Mouse (Mus musculus) CH12.LX (cell line): ENCODE measurements around the gene Impdh1. TPM values are rescaled to one million over a fixed set of nuclear protein-coding genes. Genes with fewer than 3 reads are reported as not detected.

Experiments used
- DNase-seq: peaks from one replicate; pipeline ENCODE4 v3.0.0-alpha.2; 2013; ENCODE audit errors: extremely low read depth
- H3K27ac ChIP-seq: 2 replicates; pipeline ENCODE4 v1.5.1; 2012; ENCODE audit warnings: low read depth, mild to moderate bottlenecking, control low read depth, moderate library complexity; ENCODE audit not compliant: insufficient read depth
- H3K27me3 ChIP-seq: replicated peaks from 2 replicates; pipeline ENCODE3; 2012; ENCODE audit warnings: inconsistent platforms
- H3K36me3 ChIP-seq, 2 experiments: replicated peaks in 1 of 2; 2 replicates each; pipeline versions ENCODE3 to v1.6.1; 2012; ENCODE audit warnings: inconsistent platforms in 1 of 2, low read length in 1 of 2, mild to moderate bottlenecking in 1 of 2, mixed read lengths in 1 of 2, moderate library complexity in 1 of 2; ENCODE audit not compliant: control insufficient read depth in 1 of 2, insufficient read depth in 1 of 2
- H3K4me1 ChIP-seq, 2 experiments: 2 replicates each; pipeline ENCODE4 v1.6.1; 2012; ENCODE audit warnings: inconsistent platforms in 1 of 2, moderate library complexity in 1 of 2; ENCODE audit not compliant: insufficient read depth in 2 of 2, control insufficient read depth in 1 of 2
- H3K4me2 ChIP-seq: 2 replicates; pipeline ENCODE4 v1.6.1; 2012; ENCODE audit warnings: low read depth, mild to moderate bottlenecking, control low read depth; ENCODE audit not compliant: poor library complexity, insufficient read depth, severe bottlenecking
- H3K4me3 ChIP-seq, 3 experiments: fragments of 150-350 bp in 1 of 3; sonication (generic) in 1 of 3; replicated peaks in 1 of 3; 2 replicates each; pipeline versions ENCODE3 to v1.5.1; 2011 to 2012; ENCODE audit warnings: low read depth in 2 of 3, low read length in 2 of 3, mild to moderate bottlenecking in 2 of 3, moderate library complexity in 2 of 3, control low read depth in 1 of 3, improper control_type of control experiment in 1 of 3, inconsistent platforms in 1 of 3, mixed read lengths in 1 of 3; ENCODE audit not compliant: poor library complexity in 1 of 3
- H3K79me2 ChIP-seq: replicated peaks from 2 replicates; pipeline ENCODE4 v1.6.1; 2012; ENCODE audit warnings: mild to moderate bottlenecking, moderate library complexity; ENCODE audit not compliant: control insufficient read depth, poor library complexity, insufficient read depth, severe bottlenecking; ENCODE audit errors: extremely low read depth
- H3K9ac ChIP-seq: 2 replicates; pipeline ENCODE4 v1.6.1; 2012; ENCODE audit warnings: low read depth, mild to moderate bottlenecking, control low read depth, moderate library complexity; ENCODE audit not compliant: insufficient read depth
- H3K9me3 ChIP-seq: replicated peaks from 2 replicates; pipeline ENCODE3; 2012; ENCODE audit warnings: low read length, inconsistent platforms, mixed read lengths
- CTCF ChIP-seq, 2 experiments: IDR thresholded peaks in 1 of 2; conservative IDR thresholded peaks in 1 of 2; 2 replicates each; pipeline ENCODE4 v1.5.1; 2011 to 2012; ENCODE audit warnings: low read depth in 2 of 2, low read length in 2 of 2, improper control_type of control experiment in 1 of 2, inconsistent platforms in 1 of 2, mild to moderate bottlenecking in 1 of 2, moderate library complexity in 1 of 2
- E2F4 ChIP-seq: IDR thresholded peaks from 2 replicates; pipeline ENCODE4 v1.6.1; 2011; ENCODE audit warnings: low read depth, low read length, improper control_type of control experiment; ENCODE audit not compliant: insufficient replicate concordance
- ELF1 ChIP-seq: IDR thresholded peaks from 2 replicates; pipeline ENCODE4 v1.6.1; 2014; ENCODE audit warnings: low read depth, mild to moderate bottlenecking, inconsistent platforms, low read length, improper control_type of control experiment
- EP300 ChIP-seq: IDR thresholded peaks from 2 replicates; pipeline ENCODE4 v1.6.1; 2011; ENCODE audit warnings: low read length, improper control_type of control experiment
- ETS1 ChIP-seq: conservative IDR thresholded peaks from 2 replicates; pipeline ENCODE4 v1.6.1; 2012; ENCODE audit warnings: low read depth, mild to moderate bottlenecking, inconsistent platforms, low read length, improper control_type of control experiment, moderate library complexity
- GABPA ChIP-seq: IDR thresholded peaks from 2 replicates; pipeline ENCODE4 v1.6.1; 2012; ENCODE audit warnings: low read depth, low read length, improper control_type of control experiment, inconsistent platforms; ENCODE audit not compliant: insufficient replicate concordance
- HCFC1 ChIP-seq: IDR thresholded peaks from 2 replicates; pipeline ENCODE4 v1.6.1; 2012; ENCODE audit warnings: low read depth, mild to moderate bottlenecking, inconsistent platforms, low read length, improper control_type of control experiment
- JUN ChIP-seq: IDR thresholded peaks from 2 replicates; pipeline ENCODE4 v1.6.1; 2011; ENCODE audit warnings: low read depth, mild to moderate bottlenecking, low read length, improper control_type of control experiment, moderate library complexity; ENCODE audit not compliant: insufficient read depth
- JUND ChIP-seq: conservative IDR thresholded peaks from 2 replicates; pipeline ENCODE4 v1.6.1; 2011; ENCODE audit warnings: low read depth, low read length, improper control_type of control experiment
- MAFK ChIP-seq: IDR thresholded peaks from 2 replicates; pipeline ENCODE4 v1.6.1; 2011; ENCODE audit warnings: low read length, improper control_type of control experiment; ENCODE audit not compliant: insufficient replicate concordance
- MAX ChIP-seq: IDR thresholded peaks from 2 replicates; pipeline ENCODE4 v1.6.1; 2011; ENCODE audit warnings: low read length, improper control_type of control experiment
- MAZ ChIP-seq: IDR thresholded peaks from 2 replicates; pipeline ENCODE4 v1.6.1; 2012; ENCODE audit warnings: low read depth, mild to moderate bottlenecking, inconsistent platforms, low read length, improper control_type of control experiment, moderate library complexity
- MYC ChIP-seq: IDR thresholded peaks from 2 replicates; pipeline ENCODE4 v1.6.1; 2011; ENCODE audit warnings: low read depth, mild to moderate bottlenecking, improper control_type of control experiment, low read length
- NELFE ChIP-seq: IDR thresholded peaks from 2 replicates; pipeline ENCODE4 v1.6.1; 2011; ENCODE audit warnings: low read depth, low read length, improper control_type of control experiment
- NRF1 ChIP-seq: IDR thresholded peaks from 2 replicates; pipeline ENCODE4 v1.6.1; 2014; ENCODE audit warnings: low read depth, mild to moderate bottlenecking, inconsistent platforms, low read length, improper control_type of control experiment, moderate library complexity
- PAX5 ChIP-seq: IDR thresholded peaks from 2 replicates; pipeline ENCODE4 v1.6.1; 2012; ENCODE audit warnings: low read length, inconsistent platforms, mixed read lengths
- SIN3A ChIP-seq: IDR thresholded peaks from 2 replicates; pipeline ENCODE4 v1.6.1; 2012; ENCODE audit warnings: low read length, improper control_type of control experiment, inconsistent platforms
- SMC3 ChIP-seq: IDR thresholded peaks from 2 replicates; pipeline ENCODE4 v1.6.1; 2011; ENCODE audit warnings: low read depth, low read length, improper control_type of control experiment
- TBP ChIP-seq: conservative IDR thresholded peaks from 2 replicates; pipeline ENCODE4 v1.6.1; 2011; ENCODE audit warnings: low read depth, low read length, improper control_type of control experiment
- USF2 ChIP-seq: conservative IDR thresholded peaks from 2 replicates; pipeline ENCODE4 v1.6.1; 2011; ENCODE audit warnings: low read depth, low read length, improper control_type of control experiment
- ZMIZ1 ChIP-seq: IDR thresholded peaks from 2 replicates; pipeline ENCODE4 v1.6.1; 2012; ENCODE audit warnings: low read depth, mild to moderate bottlenecking, inconsistent platforms, low read length, improper control_type of control experiment
- ZNF384 ChIP-seq: IDR thresholded peaks from 2 replicates; pipeline ENCODE4 v1.6.1; 2012; ENCODE audit warnings: low read depth, low read length, improper control_type of control experiment, inconsistent platforms
- dilution Hi-C: fragments of 300-500 bp; cut with MboI; formaldehyde crosslinking; loops from 2 replicates; pipeline ENCODE4 v1.14.3; 2020; ENCODE audit warnings: low sequenced_read_pairs; ENCODE audit not compliant: extremely low pct_unique_long_range_greater_than_20kb, extremely low pct_ligation_motif_present
- in situ Hi-C: fragments of 300-500 bp; cut with MboI; formaldehyde crosslinking; loops from 3 replicates; pipeline ENCODE4 v1.14.3; 2019; ENCODE audit warnings: low sequenced_read_pairs, low pct_ligation_motif_present, low pct_unique_long_range_greater_than_20kb, mixed read lengths
- polyA plus RNA-seq: library from polyadenylated mRNA; unstranded; fragments of >175 nt; gene quantifications from 2 replicates; pipeline ENCODE4 v1.2.1, GENCODE M21; 2012; ENCODE audit warnings: low read depth; ENCODE audit not compliant: insufficient read length
- total RNA-seq, 2 experiments: library from RNA; depleted of rRNA; stranded (reverse); fragments of 300-350 nt in 1 of 2; fragments of >200 nt in 1 of 2; gene quantifications; 2 replicates each; pipeline ENCODE4 v1.2.3; 2012 to 2014

The Impdh1 gene
- total and polyA plus RNA-seq, 3 experiments = 3.1 to 19.6 (median 14.9) TPM

- Histone ChIP-seq H3K36me3 (peaks cover 37 to 57% of the 10 kb centered on the region in 2 experiments), H3K9ac (no peak overlapping the region)
Measured at GRCm38 (mm10) chr6:29207017-29207416, 9.1 kb downstream of the Impdh1 start.

GRCm38 (mm10) chr6:29206006-29206405 is 10.2 kb downstream of the Impdh1 start:
- no peak overlapping the region for H3K4me3 ChIP-seq
- no peaks in the 10 kb centered on the region for H3K27me3 ChIP-seq
- in situ Hi-C loops = loop anchor here (5.0 to 10.0 kb wide), 2 partner anchors 36 to 69 kb away; partner anchors contain the start of genes Fam71f2 and Hilpda
- 0 out of 2 replicates have a peak, but pooled peaks cover 2% of the 10 kb centered on the region for H3K79me2 ChIP-seq
- no peaks in the 10 kb centered on the region for H3K9me3 ChIP-seq
- no peak for DNase-seq
- TF ChIP-seq CTCF (conservative IDR thresholded peaks at IDR 0.05 in 1 of 2, IDR thresholded peaks at IDR 0.05 in 1 of 2; ENCODE audit: low read depth in 2 of 2, low read length in 2 of 2) (no peak), USF2 (no peak), HCFC1 (no peak), ZNF384 (no peak), EP300 (no peak), NELFE (no peak), ZMIZ1 (no peak), MYC (no peak), SMC3 (no peak), NRF1 (no peak), JUN (no peak), JUND (no peak), MAX (no peak), ETS1 (no peak), MAFK (no peak), MAZ (no peak), SIN3A (no peak), ELF1 (no peak), GABPA (no peak)
- no peak overlapping the region for H3K9ac ChIP-seq
- H3K4me2 ChIP-seq = no peak overlapping the region
- dilution Hi-C loops = no loop called here
- H3K4me1 ChIP-seq = peaks cover 4 to 29% of the 10 kb centered on the region in 2 experiments
- H3K27ac ChIP-seq = no peak overlapping the region
- H3K36me3 ChIP-seq = peaks cover 44 to 66% of the 10 kb centered on the region in 2 experiments

More at GRCm38 (mm10) chr6:29207017-29207416, 9.1 kb downstream of the Impdh1 start:
- H3K79me2 ChIP-seq = 0 out of 2 replicates have a peak, but pooled peaks cover 2% of the 10 kb centered on the region
- H3K9me3 ChIP-seq = no peaks in the 10 kb centered on the region
- H3K4me2 ChIP-seq = no peak overlapping the region
- TF ChIP-seq TBP (no peak), PAX5 (no peak), E2F4 (no peak)
- dilution Hi-C loops = no loop called here
- no peak overlapping the region for H3K27ac ChIP-seq
- H3K27me3 ChIP-seq = no peaks in the 10 kb centered on the region
- peaks cover 6 to 36% of the 10 kb centered on the region in 2 experiments for H3K4me1 ChIP-seq
- no peak overlapping the region for H3K4me3 ChIP-seq
- no peak for DNase-seq
- in situ Hi-C loops = loop anchor here (5.0 to 10.0 kb wide), 2 partner anchors 35 to 68 kb away; partner anchors contain the start of genes Fam71f2 and Hilpda
